Mouse (Mus musculus) stomach, embryonic 14.5 days (tissue): ENCODE measurements around the gene Tent5c. TPM values are rescaled to one million over a fixed set of nuclear protein-coding genes. Genes with fewer than 3 reads are reported as not detected.

Experiments
- ATAC-seq: fragments of 200-750 bp; cut with Nextera tagmentation; 2 replicates; pipeline ENCODE4 v1.8.0; 2017; ENCODE audit warnings: low read depth, moderate TSS enrichment; ENCODE audit not compliant: insufficient number of reproducible peaks, insufficient read depth, low FRiP score
- H3K27ac ChIP-seq: fragments of 300-500 bp; sonication (generic); 2 replicates; pipeline ENCODE4 v1.5.1; 2014; ENCODE audit warnings: mild to moderate bottlenecking, low read length, moderate library complexity, mixed read lengths
- H3K27me3 ChIP-seq: fragments of 300-500 bp; sonication (generic); 2 replicates; pipeline ENCODE4 v1.6.1; 2014; ENCODE audit warnings: low read length, control low read depth, mixed read lengths; ENCODE audit not compliant: control insufficient read depth, insufficient read depth
- H3K36me3 ChIP-seq: fragments of 300-500 bp; sonication (generic); 2 replicates; pipeline ENCODE4 v1.6.1; 2014; ENCODE audit warnings: mild to moderate bottlenecking, control low read depth, low read length, moderate library complexity, mixed read lengths; ENCODE audit not compliant: control insufficient read depth, insufficient read depth
- H3K4me1 ChIP-seq: fragments of 300-500 bp; sonication (generic); 2 replicates; pipeline ENCODE4 v1.6.1; 2014; ENCODE audit warnings: low read length, control low read depth, mixed read lengths; ENCODE audit not compliant: control insufficient read depth, insufficient read depth
- H3K4me2 ChIP-seq: fragments of 300-500 bp; sonication (generic); replicated peaks from 2 replicates; pipeline ENCODE4 v1.6.1; 2014; ENCODE audit warnings: low read depth, low read length, control low read depth
- H3K4me3 ChIP-seq: fragments of 300-500 bp; sonication (generic); 2 replicates; pipeline ENCODE4 v1.5.1; 2014; ENCODE audit warnings: low read depth, low read length, control low read depth
- H3K9ac ChIP-seq: fragments of 300-500 bp; sonication (generic); replicated peaks from 2 replicates; pipeline ENCODE4 v1.6.1; 2014; ENCODE audit warnings: low read depth, mild to moderate bottlenecking, control low read depth, low read length, moderate library complexity, mixed read lengths
- H3K9me3 ChIP-seq: fragments of 300-500 bp; sonication (generic); 2 replicates; pipeline ENCODE4 v1.6.1; 2016; ENCODE audit warnings: low read depth, low read length, control low read depth; ENCODE audit not compliant: control insufficient read depth
- WGBS: fragments of 180-500 bp; shearing (Covaris S2); extraction: QIAGEN DNeasy Blood & Tissue Kit; methylation state at CpG from one replicate; pipeline ENCODE4 v1.1.7; 2014; 5-methylcytosine and 5-hydroxymethylcytosine counted together
- polyA plus RNA-seq: library from polyadenylated mRNA; unstranded; fragments of >200 nt; fragmentation: Nextera tagmentation; extraction: Ambion mirVana; gene quantifications from 2 replicates; pipeline ENCODE4 v1.2.1, GENCODE M21; 2014

Tent5c gene
- polyA plus RNA-seq, 1 experiment from 2014 or later: 4.8 TPM

DNA sequence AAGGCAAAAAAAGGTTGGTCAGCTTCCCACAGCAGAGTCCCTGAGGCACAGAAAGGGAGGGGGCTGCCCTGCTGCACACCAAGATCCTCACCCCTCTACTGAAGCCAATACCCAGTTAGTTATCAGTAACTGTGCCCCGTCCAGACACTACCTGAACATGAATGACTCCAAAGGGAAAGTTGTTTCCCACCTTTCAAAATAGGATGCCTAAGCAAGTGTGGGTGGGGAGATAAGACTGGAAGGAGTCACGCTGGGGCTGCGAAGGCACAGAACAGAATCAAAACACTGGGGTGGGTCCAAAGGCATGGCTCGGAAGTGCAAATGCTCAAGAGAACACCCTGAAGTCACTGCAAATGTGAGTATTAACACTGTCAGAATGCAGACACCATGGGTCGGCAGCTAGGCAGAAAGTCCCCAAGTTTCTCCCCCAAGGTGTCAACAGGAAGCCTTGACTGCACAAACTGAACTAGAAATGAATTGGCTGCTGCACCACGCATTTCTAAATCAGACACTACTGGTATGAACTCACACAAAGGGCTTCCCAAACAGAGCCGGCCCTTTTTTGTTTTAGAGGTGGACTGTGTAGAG, 6.7 kb downstream of the Tent5c start:
- 44% methylated on average over 7 of the region's 7 CpGs for WGBS
- no peak overlapping the region for H3K4me2 ChIP-seq
- no peak overlapping the region; the same call in 1 of the 2 replicates for H3K27ac ChIP-seq
- H3K36me3 ChIP-seq: no peaks in the 10 kb centered on the region
- peak; percentile 75; the same call in 1 of the 2 replicates for ATAC-seq
- H3K4me1 ChIP-seq: no peaks in the 10 kb centered on the region
- H3K9ac ChIP-seq: no peak overlapping the region
- no peak overlapping the region for H3K4me3 ChIP-seq
- H3K27me3 ChIP-seq: 0 out of 2 replicates have a peak, but pooled peaks cover 9% of the 10 kb centered on the region
- H3K9me3 ChIP-seq: no peaks in the 10 kb centered on the region

DNA sequence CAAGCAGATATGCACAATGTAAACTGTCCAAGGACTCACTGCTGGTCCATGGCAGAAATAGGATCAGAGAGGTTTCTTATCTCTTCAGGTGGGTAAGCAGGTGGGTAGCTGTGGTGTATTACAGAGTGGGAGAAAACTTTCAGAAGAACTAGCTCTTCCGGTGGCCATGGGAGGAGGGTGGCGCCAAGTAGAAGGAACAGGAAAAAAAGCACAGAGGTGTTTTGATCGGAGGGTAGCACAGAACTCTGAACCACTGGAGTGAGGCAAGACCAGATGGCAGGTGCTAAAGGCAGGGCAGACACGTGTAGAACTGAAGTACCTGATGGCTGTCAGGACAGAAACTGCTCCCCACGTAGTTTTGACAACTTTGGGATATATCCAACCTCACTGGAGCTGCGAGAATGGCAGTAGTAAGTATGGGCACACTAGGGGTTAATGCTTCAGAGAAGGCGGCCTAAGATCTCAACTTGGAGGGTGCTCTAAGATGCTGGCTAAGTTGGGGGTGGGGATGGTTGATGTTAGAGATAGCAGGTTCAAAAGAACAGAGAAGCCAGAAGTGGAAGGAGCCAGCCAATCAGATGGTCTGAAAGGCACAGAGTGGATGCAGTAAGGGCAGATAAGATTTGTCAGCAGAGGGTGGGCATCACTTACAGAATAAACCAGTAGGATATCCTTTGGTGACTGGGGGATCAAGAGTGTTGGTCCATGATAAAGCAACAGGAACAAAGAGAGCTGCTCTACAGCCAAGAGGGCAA, 8.7 kb downstream of the Tent5c start:
- Histone ChIP-seq H3K4me2 (no peak overlapping the region), H3K36me3 (no peaks in the 10 kb centered on the region), H3K27ac (no peak overlapping the region), H3K4me3 (no peak overlapping the region), H3K9ac (no peak overlapping the region), H3K9me3 (no peaks in the 10 kb centered on the region), H3K4me1 (0 out of 2 replicates have a peak, but pooled peaks cover under 1% of the 10 kb centered on the region), H3K27me3 (no peaks in the 10 kb centered on the region)
- 85% methylated on average over 7 of the region's 7 CpGs for WGBS
- no peak for ATAC-seq

DNA sequence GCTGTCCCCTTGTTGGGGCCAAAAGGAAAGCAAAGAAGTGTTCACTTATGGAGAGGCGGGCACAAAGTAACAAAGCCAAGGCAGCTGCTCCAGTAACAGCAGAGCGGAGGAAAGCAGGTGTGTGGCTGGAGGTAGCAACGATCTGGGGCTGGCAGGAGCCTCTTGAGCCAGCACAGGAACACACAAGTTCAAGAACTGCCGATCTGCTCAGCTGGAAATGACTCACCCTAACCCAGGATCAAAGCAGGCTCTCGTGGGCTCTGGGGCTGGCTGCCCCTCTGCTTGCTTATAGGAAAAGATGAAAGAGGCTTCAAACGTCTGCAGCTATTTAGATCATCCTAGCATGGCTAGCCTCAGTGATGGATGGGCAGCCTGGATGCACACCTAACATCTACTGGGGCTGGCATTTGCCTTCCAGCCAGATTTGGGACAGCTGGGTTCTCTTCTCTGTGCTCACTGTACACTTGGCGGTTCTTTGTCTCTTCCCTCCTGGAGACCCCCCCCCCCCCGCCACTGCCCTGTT, 14.1 kb downstream of the Tent5c start:
- no peak for ATAC-seq
- Histone ChIP-seq H3K4me1 (0 out of 2 replicates have a peak, but pooled peaks cover 2% of the 10 kb centered on the region), H3K4me3 (no peak overlapping the region), H3K27me3 (no peaks in the 10 kb centered on the region), H3K4me2 (no peak overlapping the region), H3K36me3 (no peaks in the 10 kb centered on the region), H3K9me3 (no peaks in the 10 kb centered on the region), H3K9ac (no peak overlapping the region), H3K27ac (no peak overlapping the region)
- 39% methylated on average over 8 of the region's 8 CpGs for WGBS

DNA sequence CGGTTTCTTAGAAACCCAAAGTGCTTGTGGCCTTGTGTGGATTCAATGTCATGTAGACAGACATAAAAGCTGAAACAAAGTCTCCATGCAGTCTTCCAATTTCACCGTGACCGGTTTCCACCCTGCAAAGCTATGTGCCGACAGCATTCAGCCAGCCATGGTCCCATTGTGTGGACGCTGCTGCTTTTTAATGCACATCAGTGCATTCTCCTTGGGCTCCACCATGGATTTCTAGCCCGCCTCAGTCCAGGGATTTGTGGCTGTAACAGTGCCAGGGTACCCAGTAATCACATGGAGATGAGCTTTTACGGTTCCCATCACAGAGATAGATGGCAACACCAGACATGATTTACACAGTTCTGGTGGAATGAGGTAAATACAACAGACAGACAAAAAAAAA, 14.6 kb downstream of the Tent5c start:
- H3K27ac ChIP-seq: no peak overlapping the region
- no peak for ATAC-seq
- no peaks in the 10 kb centered on the region for H3K36me3 ChIP-seq
- no peaks in the 10 kb centered on the region for H3K27me3 ChIP-seq
- no peaks in the 10 kb centered on the region for H3K9me3 ChIP-seq
- no peak overlapping the region for H3K4me2 ChIP-seq
- H3K4me1 ChIP-seq: 0 out of 2 replicates have a peak, but pooled peaks cover 2% of the 10 kb centered on the region
- H3K4me3 ChIP-seq: no peak overlapping the region
- WGBS: 83% methylated on average over 7 of the region's 7 CpGs
- H3K9ac ChIP-seq: no peak overlapping the region

DNA sequence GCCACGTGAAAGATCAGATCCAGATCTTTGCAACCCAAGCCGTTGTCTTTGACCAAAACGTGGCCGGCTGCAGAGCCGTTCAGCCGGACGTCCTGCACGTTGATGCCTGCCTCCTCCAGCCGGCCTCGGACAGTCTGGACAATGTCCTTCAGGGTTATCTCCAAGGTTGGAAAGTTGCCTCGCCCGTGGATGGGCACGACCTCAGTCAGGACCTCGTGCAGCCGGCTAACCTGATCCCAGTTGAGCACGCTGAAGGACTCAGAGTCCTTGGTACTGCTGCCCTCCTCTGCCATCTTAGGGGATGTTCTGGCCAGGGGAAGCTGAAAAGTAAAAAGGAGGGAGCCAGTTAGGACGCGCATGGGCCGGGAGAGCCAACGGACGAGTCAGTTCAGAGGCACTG, 16.0 kb downstream of the Tent5c start:
- no peak overlapping the region for H3K27ac ChIP-seq
- no peak for ATAC-seq
- H3K4me2 ChIP-seq: no peak overlapping the region
- H3K36me3 ChIP-seq: no peaks in the 10 kb centered on the region
- no peak overlapping the region for H3K9ac ChIP-seq
- H3K9me3 ChIP-seq: no peaks in the 10 kb centered on the region
- H3K4me1 ChIP-seq: 0 out of 2 replicates have a peak, but pooled peaks cover 2% of the 10 kb centered on the region
- 88% methylated on average over 21 of the region's 21 CpGs for WGBS
- no peaks in the 10 kb centered on the region for H3K27me3 ChIP-seq
- H3K4me3 ChIP-seq: no peak overlapping the region

DNA sequence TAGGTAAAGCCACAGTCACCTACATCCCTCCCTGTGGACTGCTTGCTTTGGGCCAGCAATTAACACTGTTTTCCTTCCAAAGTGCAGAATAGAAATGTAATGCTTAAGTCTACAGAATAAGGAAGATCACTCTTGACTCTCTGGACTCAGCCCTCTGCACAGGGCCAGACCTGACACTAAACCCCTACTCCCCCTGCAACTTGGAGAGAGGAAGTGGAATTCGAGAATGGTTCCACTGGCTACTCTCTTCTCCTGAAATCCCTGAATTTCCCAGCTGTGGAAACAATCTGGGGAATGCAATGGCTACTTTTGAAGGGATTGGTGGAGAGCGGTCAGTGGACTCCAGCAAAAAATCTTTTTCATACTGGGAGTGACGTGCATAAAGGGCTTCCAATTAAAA, 18.2 kb downstream of the Tent5c start:
- Histone ChIP-seq H3K9ac (no peak overlapping the region), H3K4me1 (0 out of 2 replicates have a peak, but pooled peaks cover 2% of the 10 kb centered on the region), H3K4me3 (no peak overlapping the region), H3K27ac (no peak overlapping the region), H3K36me3 (no peaks in the 10 kb centered on the region), H3K9me3 (no peaks in the 10 kb centered on the region), H3K27me3 (no peaks in the 10 kb centered on the region), H3K4me2 (no peak overlapping the region)
- WGBS: 70% methylated on average over 3 of the region's 3 CpGs
- ATAC-seq: no peak

DNA sequence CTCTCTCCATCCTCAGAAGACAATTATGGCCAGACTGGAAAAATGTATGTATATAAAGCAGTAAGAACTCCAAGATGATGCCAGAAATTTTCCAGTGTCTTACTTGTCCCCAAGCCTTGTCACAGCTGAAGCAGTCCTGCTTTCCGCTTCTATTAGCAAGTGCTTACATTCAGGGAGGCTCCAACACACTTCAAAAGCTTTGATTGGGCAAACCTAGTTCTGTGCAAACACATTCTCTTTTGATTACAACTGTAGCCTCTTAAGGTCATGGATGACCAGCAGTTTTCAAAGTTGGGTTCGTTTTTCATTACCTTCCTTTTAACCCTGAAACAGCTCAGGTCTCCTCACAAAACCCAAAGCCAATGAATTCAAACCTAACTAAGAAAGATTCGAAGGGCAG, 19.0 kb downstream of the Tent5c start:
- H3K4me3 ChIP-seq: no peak overlapping the region
- WGBS: 71% methylated on average over 3 of the region's 3 CpGs
- H3K4me1 ChIP-seq: no peaks in the 10 kb centered on the region
- no peaks in the 10 kb centered on the region for H3K27me3 ChIP-seq
- H3K27ac ChIP-seq: no peak overlapping the region
- H3K36me3 ChIP-seq: no peaks in the 10 kb centered on the region
- H3K9me3 ChIP-seq: no peaks in the 10 kb centered on the region
- H3K4me2 ChIP-seq: no peak overlapping the region
- no peak for ATAC-seq
- no peak overlapping the region for H3K9ac ChIP-seq

DNA sequence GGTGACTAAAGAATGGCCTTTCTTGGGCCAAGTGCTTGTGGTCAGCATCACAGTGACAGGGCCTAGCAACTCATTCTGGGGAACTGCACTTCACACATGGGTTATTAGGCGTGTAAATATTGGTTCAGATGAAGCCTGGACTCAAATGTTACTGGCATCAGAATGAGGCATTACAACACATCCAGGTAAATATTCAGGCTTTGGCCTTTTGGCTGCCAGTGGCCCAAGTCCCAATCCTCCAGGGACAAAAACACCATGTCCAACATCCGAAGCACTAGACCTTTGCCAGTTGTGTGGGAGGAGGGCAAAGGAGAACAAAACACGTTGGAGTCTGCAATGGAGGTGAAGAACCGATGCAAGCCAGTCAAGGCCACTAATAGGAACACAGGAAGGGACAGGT, 22.6 kb downstream of the Tent5c start:
- no peak for ATAC-seq
- Histone ChIP-seq H3K9me3 (no peaks in the 10 kb centered on the region), H3K36me3 (no peaks in the 10 kb centered on the region), H3K4me3 (no peak overlapping the region), H3K4me1 (peaks cover 9% of the 10 kb centered on the region; the same call in 1 of the 2 replicates), H3K9ac (no peak overlapping the region), H3K27me3 (no peaks in the 10 kb centered on the region), H3K27ac (no peak overlapping the region), H3K4me2 (no peak overlapping the region)
- WGBS: 87% methylated on average over 4 of the region's 4 CpGs
